Mouse (Mus musculus): Measurements from ENCODE around the gene 1700037H04Rik. TPM values are rescaled to one million over a fixed set of nuclear protein-coding genes. Genes with fewer than 3 reads are reported as not detected.

The 1700037H04Rik gene
- polyA plus RNA-seq, 1 experiment from 2014 or later: 84.8 TPM

DNA sequence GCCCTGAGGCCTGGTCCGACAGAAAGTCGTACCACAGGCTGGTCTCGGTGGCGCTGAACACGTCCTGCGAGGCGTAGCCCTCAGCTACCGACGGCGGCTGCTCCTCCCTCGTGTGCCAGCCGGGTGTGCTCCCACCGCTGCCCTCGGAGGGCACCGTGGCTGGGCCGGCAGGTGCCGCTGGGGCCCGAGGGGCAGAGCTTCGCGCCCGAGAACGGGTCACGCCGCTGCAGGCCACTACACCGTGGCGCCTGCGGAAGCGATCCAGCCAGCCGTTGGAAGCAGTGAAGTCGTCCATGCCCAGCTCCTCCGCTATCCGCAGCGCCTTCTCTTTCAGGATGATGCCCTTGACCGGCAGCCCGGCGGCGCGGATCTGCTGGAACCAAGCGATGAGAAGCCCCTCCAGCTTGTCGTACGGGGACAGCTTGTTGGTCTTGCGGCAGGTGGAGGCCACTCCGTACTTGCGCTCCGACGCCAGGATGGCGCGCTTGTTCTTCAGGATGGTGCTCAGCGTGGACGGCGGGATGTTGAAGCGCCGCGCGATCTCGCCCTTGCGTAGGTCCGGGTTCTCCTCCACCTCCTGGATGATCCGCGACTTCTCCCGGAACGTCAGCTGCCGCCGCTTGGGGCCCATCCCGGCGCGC lies 19.5 kb upstream of the 1700037H04Rik start:
- H3K27me3 ChIP-seq (ENCODE audit: insufficient read depth, low read length): no peaks in the 10 kb centered on the region
- 0 out of 2 replicates have a peak, but pooled peaks have one; percentile 5 for TF ChIP-seq CTCF (IDR thresholded peaks at IDR 0.05; ENCODE audit: low read depth)
- ATAC-seq (replicated peaks; ENCODE audit: low FRiP score, low read depth) (peak; percentile 57), DNase-seq (ENCODE audit: low spot score) (peak; percentile 82)
- H3K36me3 ChIP-seq (ENCODE audit: insufficient read depth, low read length): no peaks in the 10 kb centered on the region
- WGBS: under 1% methylated on average over 64 of the region's 67 CpGs
- H3K4me1 ChIP-seq (replicated peaks; ENCODE audit: insufficient read depth, low read length): peaks cover 33% of the 10 kb centered on the region
- peak overlapping the region; percentile 69 for H3K4me3 ChIP-seq (replicated peaks; ENCODE audit: low read depth, low read length)
- peak overlapping the region; percentile 98 for H3K9ac ChIP-seq (ENCODE audit: low read depth, low read length)
- H3K4me2 ChIP-seq (ENCODE audit: low read length): peak overlapping the region; percentile 96
- H3K9me3 ChIP-seq (replicated peaks; ENCODE audit: low read length): no peaks in the 10 kb centered on the region
- H3K27ac ChIP-seq: peak overlapping the region; percentile 97

DNA sequence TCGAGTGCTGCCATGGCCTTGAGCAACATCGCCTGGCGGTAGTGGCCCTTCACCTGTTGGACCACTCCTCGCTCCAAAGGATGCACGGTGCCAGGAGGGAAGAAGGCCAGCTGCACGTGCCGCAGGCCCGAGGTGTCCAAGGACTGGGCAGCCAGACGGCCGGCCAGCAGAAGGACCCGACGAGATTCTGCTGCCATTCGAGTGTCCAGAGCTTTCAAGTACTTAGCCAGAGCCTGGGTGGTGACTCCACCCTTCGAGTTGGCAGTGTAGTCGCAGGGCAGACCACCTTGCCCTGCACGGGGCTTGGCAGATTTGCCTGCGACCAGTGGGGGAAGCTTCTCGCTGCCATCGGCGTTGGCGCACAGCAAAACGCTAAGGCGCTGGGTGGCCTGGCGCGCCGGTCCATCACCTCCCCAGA lies 19.0 kb upstream of the 1700037H04Rik start:
- Histone ChIP-seq H3K27ac (peak overlapping the region; percentile 97; the same call in 1 of the 2 replicates), H3K9me3 (replicated peaks; ENCODE audit: low read length) (no peaks in the 10 kb centered on the region), H3K4me2 (ENCODE audit: low read length) (peak overlapping the region; percentile 96), H3K4me1 (replicated peaks; ENCODE audit: insufficient read depth, low read length) (peaks cover 33% of the 10 kb centered on the region), H3K4me3 (replicated peaks; ENCODE audit: low read depth, low read length) (peak overlapping the region; percentile 69), H3K9ac (ENCODE audit: low read depth, low read length) (peak overlapping the region; percentile 98), H3K27me3 (ENCODE audit: insufficient read depth, low read length) (no peaks in the 10 kb centered on the region), H3K36me3 (ENCODE audit: insufficient read depth, low read length) (no peaks in the 10 kb centered on the region)
- DNase-seq (ENCODE audit: low spot score) (no peak), ATAC-seq (replicated peaks; ENCODE audit: low FRiP score, low read depth) (no peak; the same call in 1 of the 2 replicates)
- WGBS: 22% methylated on average over 26 of the region's 26 CpGs
- no peak for TF ChIP-seq CTCF (IDR thresholded peaks at IDR 0.05; ENCODE audit: low read depth)

DNA sequence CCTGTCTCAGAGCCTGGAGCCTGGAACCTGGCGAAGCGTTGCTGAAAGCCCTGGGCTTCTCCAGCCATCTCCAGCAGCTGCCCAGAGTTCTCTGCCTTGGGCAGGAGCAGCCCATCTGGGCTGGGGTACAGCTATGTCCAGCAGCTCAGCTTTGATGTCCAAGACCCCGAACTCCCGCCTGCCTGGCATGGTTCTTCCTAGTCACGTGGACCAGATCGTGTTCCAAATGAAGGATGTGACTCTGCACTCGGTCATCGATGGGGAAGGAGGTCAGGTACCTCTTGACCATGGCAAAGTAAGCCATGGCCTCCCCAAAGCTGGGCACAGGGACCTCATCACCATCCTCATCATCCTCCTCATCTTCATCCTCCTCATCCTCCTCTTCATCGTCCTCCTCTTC lies 18.1 kb upstream of the 1700037H04Rik start:
- Histone ChIP-seq H3K9ac (ENCODE audit: low read depth, low read length) (peak overlapping the region; percentile 44; the same call in 1 of the 2 replicates), H3K4me2 (ENCODE audit: low read length) (peak overlapping the region; percentile 96), H3K27ac (peak overlapping the region; percentile 71; the same call in 1 of the 2 replicates), H3K4me1 (replicated peaks; ENCODE audit: insufficient read depth, low read length) (peaks cover 33% of the 10 kb centered on the region), H3K27me3 (ENCODE audit: insufficient read depth, low read length) (no peaks in the 10 kb centered on the region), H3K4me3 (replicated peaks; ENCODE audit: low read depth, low read length) (peak overlapping the region; percentile 69), H3K36me3 (ENCODE audit: insufficient read depth, low read length) (no peaks in the 10 kb centered on the region), H3K9me3 (replicated peaks; ENCODE audit: low read length) (no peaks in the 10 kb centered on the region)
- ATAC-seq (replicated peaks; ENCODE audit: low FRiP score, low read depth): no peak
- 61% methylated on average over 9 of the region's 9 CpGs for WGBS
- DNase-seq (ENCODE audit: low spot score): no peak
- no peak for TF ChIP-seq CTCF (IDR thresholded peaks at IDR 0.05; ENCODE audit: low read depth)

DNA sequence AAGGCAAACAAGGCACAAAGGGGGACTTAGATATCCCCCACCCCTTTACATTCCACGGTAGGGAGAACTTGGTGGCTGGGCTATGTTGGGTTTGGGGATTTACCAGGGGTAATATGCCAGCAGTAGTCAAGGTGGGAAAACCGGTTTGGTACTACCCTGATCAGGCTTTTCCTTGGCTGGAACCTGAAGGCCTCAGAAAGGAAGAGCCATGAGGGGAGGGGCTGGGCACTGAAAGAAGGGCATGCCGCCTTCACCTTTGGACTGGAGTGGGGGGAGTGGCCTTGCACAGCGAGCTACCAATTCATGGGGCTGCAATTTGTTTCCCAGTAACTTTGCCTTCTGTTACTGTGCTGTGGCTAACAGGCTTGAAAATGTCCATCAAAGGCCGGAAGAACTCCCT lies 16.6 kb upstream of the 1700037H04Rik start:
- DNase-seq (ENCODE audit: low spot score): peak; percentile 50

DNA sequence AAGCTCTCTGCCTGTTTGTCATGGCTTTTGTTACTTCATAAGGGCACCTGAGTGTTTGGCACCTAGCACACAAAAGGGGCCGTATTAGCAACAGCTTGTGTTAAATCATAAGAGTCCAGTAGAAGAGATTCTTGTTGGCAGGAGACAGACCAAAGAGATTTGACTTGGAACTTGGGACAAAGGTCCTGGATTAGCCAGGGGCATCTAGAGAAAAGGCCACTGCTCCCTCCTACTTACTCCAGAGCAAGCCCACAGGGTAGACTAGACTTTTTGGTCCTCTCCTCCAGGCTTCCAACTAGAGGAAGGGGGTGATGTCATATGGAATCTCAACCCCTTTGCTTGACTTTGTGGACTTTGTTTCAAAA lies 16.0 kb upstream of the 1700037H04Rik start:
- no peaks in the 10 kb centered on the region for H3K27me3 ChIP-seq (ENCODE audit: insufficient read depth, low read length)
- no peaks in the 10 kb centered on the region for H3K36me3 ChIP-seq (ENCODE audit: insufficient read depth, low read length)
- H3K27ac ChIP-seq: peak overlapping the region; percentile 81
- no peak for ATAC-seq (replicated peaks; ENCODE audit: low FRiP score, low read depth)
- no peak overlapping the region for H3K4me3 ChIP-seq (replicated peaks; ENCODE audit: low read depth, low read length)
- no peak for DNase-seq (ENCODE audit: low spot score)
- TF ChIP-seq CTCF (IDR thresholded peaks at IDR 0.05; ENCODE audit: low read depth): no peak
- peak overlapping the region; percentile 96 for H3K4me2 ChIP-seq (ENCODE audit: low read length)
- 76% methylated on average over 1 of the region's 1 CpGs for WGBS
- peak overlapping the region; percentile 9; the same call in 1 of the 2 replicates for H3K9ac ChIP-seq (ENCODE audit: low read depth, low read length)
- no peaks in the 10 kb centered on the region for H3K9me3 ChIP-seq (replicated peaks; ENCODE audit: low read length)
- peaks cover 33% of the 10 kb centered on the region for H3K4me1 ChIP-seq (replicated peaks; ENCODE audit: insufficient read depth, low read length)

More for the DNA sequence above, 16.6 kb upstream of the 1700037H04Rik start:
- ATAC-seq (replicated peaks; ENCODE audit: low FRiP score, low read depth): peak; percentile 30; the same call in 1 of the 2 replicates
- Histone ChIP-seq H3K9ac (ENCODE audit: low read depth, low read length) (peak overlapping the region; percentile 9; the same call in 1 of the 2 replicates), H3K4me3 (replicated peaks; ENCODE audit: low read depth, low read length) (no peak overlapping the region), H3K4me1 (replicated peaks; ENCODE audit: insufficient read depth, low read length) (peaks cover 33% of the 10 kb centered on the region), H3K27ac (peak overlapping the region; percentile 81), H3K4me2 (ENCODE audit: low read length) (peak overlapping the region; percentile 96), H3K27me3 (ENCODE audit: insufficient read depth, low read length) (no peaks in the 10 kb centered on the region), H3K9me3 (replicated peaks; ENCODE audit: low read length) (no peaks in the 10 kb centered on the region), H3K36me3 (ENCODE audit: insufficient read depth, low read length) (no peaks in the 10 kb centered on the region)
- TF ChIP-seq CTCF (IDR thresholded peaks at IDR 0.05; ENCODE audit: low read depth): no peak
- 46% methylated on average over 5 of the region's 5 CpGs for WGBS

DNA sequence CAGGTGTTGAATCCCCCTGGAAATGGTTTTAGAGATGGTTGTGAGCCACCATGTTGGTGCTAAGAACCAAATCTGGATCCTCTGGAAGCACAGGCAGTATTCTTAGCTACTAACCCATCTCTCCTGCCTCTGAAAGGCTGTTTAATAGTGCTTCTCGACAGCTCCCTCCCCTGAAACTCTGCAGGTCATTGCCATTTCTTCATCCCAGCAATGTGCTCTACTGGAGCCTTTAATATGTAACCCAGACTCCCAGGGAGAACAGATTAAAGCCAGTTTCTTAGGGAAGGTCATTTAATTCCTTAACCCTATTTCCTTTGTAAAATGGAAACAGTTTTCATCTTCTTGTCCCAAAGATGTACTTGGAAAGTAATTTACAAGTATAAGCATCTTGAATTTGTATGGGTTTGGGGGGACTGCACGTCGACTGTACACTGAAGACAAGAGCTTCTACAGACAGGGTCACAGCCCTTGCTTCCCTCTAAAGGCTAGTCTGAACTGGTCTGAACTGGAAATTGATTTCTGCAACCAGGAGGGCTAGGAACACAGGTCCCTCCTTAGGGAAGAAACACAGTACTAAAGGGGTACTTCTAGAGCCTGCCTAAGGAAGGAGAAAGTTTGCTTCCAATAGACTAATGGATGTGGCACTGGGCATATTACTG lies 15.5 kb upstream of the 1700037H04Rik start:
- 60% methylated on average over 3 of the region's 3 CpGs for WGBS
- Histone ChIP-seq H3K9ac (ENCODE audit: low read depth, low read length) (no peak overlapping the region), H3K36me3 (ENCODE audit: insufficient read depth, low read length) (no peaks in the 10 kb centered on the region), H3K9me3 (replicated peaks; ENCODE audit: low read length) (no peaks in the 10 kb centered on the region), H3K27ac (peak overlapping the region; percentile 81), H3K4me3 (replicated peaks; ENCODE audit: low read depth, low read length) (no peak overlapping the region), H3K4me2 (ENCODE audit: low read length) (peak overlapping the region; percentile 96; the same call in 1 of the 2 replicates), H3K27me3 (ENCODE audit: insufficient read depth, low read length) (no peaks in the 10 kb centered on the region), H3K4me1 (replicated peaks; ENCODE audit: insufficient read depth, low read length) (peaks cover 33% of the 10 kb centered on the region)
- no peak for ATAC-seq (replicated peaks; ENCODE audit: low FRiP score, low read depth)
- DNase-seq (ENCODE audit: low spot score): no peak
- no peak for TF ChIP-seq CTCF (IDR thresholded peaks at IDR 0.05; ENCODE audit: low read depth)
